Mouse (Mus musculus) monocyte, adult 5-6 weeks (primary cell): Measurements from ENCODE around the gene Rap1b. TPM values are rescaled to one million over a fixed set of nuclear protein-coding genes. Genes with fewer than 3 reads are reported as not detected.

Experiments used
- ATAC-seq: fragments of 153-309, 156-312 bp; replicated peaks from 2 replicates; pipeline ENCODE4 v1.8.0; 2017; ENCODE audit warnings: mild to moderate bottlenecking; ENCODE audit not compliant: low TSS enrichment, insufficient number of reproducible peaks, severe bottlenecking, poor library complexity, low FRiP score
- total RNA-seq: library from RNA; stranded (forward); fragments of 200-1000, 200-491, 200-594 nt; gene quantifications from 3 replicates; pipeline ENCODE4 v1.2.3, GENCODE M21; 2017

Gene Rap1b
- total RNA-seq, 1 experiment from 2014 or later = 1,253 TPM

DNA sequence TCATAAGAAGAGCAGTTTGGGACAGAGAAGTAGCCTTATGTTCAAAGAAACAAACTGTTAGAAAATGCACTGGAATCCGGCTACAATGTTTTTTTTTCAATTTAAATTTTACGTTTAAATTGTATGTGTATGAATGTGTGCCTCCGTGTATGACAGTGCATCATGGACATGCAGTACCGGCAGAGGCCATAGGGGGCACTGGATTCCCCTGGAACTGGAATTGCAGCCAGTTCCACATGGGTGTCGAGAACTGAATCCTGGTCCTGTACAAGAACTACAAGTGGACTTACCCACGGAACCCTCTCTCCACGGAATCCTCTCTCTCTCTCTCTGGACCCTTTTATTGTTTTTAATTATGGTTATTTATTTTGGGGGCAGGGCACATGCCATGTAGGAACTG, 49.7 kb downstream of the Rap1b start:
- no peak for ATAC-seq

DNA sequence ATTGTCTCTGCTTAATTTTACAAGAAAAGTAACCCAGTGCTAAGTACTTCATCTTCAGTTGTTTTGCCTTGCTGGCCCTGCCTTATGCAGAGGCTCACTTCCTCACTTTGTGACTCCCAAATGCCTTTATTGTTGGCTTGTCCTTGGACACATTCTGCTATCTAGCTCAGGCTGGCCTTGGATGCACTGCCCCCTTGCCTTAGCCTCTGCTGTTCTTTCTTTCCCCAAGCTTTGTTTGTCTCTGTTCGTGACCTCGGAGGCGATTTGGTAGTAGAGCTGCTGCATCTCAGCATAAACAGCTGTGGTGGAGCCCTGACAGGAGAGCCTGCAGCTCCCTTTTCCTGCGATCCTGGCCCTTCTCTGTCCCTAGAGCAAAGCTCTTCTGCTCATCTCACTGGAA, 50.6 kb downstream of the Rap1b start:
- ATAC-seq = no peak

DNA sequence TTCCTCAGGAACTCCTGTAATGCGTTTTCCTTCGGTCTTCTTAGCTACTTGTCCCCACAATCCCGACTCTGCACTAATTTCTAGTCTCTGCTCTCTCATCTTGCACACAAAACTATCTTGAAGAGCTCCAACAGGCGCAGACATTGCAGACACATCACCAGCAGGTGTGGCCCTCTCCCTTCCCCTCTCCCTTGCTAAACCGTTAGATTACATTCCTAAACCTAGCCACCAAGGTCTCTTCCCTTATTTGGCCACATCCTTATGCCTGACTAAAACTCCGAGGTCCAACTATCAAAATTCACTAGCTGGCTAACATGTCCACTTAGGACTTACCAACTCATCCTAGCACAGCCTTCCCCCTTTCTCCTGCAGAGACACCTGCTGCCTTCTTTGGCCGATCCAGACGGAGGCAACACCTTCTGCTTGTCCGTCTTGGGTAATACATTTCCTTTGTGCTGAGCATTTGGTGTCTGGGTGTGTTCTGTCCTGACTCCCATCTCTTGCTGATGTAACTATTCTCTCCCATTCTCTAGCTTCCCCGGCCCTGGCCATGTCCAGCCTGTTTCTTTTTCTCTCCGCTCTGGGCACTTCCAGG, 52.3 kb downstream of the Rap1b start:
- ATAC-seq = no peak

GRCm38 (mm10) chr10:117792141-117793091, 53.4 kb downstream of the Rap1b start, which contains the start of gene Nup107:
TSS of gene Nup107 (minus strand) at chr10:117792705.
- ATAC-seq = peak; percentile 89

GRCm38 (mm10) chr10:117791171-117791470, 54.7 kb downstream of the Rap1b start:
- no peak for ATAC-seq

DNA sequence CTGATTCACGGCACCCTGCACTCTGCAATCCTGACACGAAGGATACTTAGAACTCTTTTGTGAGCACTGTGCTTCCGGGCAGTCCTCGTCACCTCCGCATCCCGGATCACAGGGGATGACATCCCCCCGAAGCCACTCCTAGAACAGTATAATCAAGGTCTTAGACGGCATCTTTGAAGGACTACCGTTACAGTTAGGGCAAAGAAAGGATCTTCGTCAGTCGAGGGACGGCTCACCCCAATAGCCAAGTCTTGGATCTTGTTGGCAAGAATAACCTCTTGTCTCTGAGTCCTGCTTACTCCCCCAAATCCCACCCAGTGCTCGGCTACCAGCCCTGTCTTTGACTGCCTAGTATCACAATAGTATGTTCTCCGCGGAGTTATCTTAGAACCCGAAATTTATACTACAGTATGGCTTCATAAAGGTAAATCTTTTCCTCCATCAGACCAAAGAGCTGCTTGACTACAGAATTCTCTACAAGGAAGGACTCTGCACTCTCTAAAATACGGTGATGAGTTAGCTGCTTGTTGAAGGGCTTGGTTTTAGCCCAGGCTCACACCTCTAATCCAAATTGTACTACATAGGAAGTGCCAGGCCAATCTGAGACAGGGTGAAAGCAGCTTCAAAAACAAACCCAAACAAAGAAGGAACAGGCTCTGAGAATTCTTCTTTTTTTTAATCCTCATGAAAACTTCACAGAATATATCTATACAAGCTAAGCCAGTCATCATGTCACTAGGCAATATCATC, 55.2 kb downstream of the Rap1b start:
- no peak for ATAC-seq

- no peak for ATAC-seq
Observed at GRCm38 (mm10) chr10:117790011-117790410, 55.8 kb downstream of the Rap1b start.

- ATAC-seq = no peak
Observed at GRCm38 (mm10) chr10:117784646-117785045, 61.2 kb downstream of the Rap1b start.

DNA sequence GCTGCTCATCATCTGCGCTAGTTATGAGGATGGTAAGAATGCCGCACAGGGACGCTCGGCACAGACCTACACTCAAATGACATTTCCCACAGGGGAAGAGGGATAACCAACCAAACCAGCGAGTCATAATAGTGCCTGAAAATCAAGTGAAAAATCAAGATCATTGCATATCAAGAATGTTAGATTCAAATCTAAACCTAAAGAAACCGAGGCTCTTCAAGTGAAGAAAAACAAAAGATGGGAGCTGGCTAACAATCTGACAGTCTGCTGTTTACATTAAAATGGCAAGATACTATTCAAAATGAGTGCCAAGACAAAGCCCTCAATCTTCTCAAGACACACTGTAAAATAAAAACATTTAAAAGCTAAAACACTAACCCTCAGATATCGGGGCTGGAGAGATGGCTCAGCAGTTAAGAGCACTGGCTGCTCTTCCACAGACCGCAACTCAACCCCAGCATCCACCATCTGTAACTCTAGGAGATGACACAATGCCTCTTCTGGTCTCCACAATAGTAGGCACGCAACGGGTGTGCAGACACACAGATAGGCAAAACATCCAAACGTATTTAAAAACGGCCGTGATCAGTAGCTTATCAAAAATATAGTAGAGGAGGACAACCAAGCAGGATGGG, 61.9 kb downstream of the Rap1b start:
- no peak for ATAC-seq

GRCm38 (mm10) chr10:117782491-117783260, 63.2 kb downstream of the Rap1b start:
- ATAC-seq = no peak

GRCm38 (mm10) chr10:117782056-117782455, 63.8 kb downstream of the Rap1b start:
- ATAC-seq = no peak

DNA sequence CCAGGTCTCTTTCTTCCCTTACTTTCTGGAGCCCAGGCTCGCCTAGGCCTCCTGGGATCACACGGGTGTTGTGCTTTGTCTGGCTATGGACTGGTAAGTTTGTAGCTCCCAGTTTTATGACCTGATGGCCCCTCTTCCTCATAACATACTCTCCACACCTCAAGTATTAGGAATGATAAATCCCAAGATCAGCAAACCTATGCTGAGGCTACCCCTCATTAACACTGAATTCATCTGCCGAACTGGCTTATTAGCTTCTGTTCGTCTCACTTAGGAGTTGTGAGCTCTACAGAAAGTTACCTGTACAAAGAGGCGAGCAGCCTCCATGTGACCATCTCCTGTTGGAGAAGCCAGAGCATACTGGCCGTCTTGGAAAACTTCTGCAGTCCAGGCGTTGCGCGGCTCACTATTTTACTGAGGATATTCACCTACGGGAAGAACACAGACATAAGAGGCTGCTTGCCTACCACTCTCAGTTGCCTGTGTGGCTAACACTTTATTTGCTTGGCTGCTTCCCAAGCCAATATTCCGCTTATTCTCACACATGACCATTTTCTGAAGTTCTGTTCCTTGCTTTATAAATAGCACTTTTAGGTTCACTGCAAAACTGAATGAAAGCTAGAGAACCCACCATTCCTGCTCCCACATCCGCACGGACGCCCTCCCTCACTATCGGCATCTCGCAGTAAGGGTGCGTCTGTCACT, 64.7 kb downstream of the Rap1b start:
- ATAC-seq = no peak

GRCm38 (mm10) chr10:117780306-117780911, 65.4 kb downstream of the Rap1b start:
- no peak for ATAC-seq

DNA sequence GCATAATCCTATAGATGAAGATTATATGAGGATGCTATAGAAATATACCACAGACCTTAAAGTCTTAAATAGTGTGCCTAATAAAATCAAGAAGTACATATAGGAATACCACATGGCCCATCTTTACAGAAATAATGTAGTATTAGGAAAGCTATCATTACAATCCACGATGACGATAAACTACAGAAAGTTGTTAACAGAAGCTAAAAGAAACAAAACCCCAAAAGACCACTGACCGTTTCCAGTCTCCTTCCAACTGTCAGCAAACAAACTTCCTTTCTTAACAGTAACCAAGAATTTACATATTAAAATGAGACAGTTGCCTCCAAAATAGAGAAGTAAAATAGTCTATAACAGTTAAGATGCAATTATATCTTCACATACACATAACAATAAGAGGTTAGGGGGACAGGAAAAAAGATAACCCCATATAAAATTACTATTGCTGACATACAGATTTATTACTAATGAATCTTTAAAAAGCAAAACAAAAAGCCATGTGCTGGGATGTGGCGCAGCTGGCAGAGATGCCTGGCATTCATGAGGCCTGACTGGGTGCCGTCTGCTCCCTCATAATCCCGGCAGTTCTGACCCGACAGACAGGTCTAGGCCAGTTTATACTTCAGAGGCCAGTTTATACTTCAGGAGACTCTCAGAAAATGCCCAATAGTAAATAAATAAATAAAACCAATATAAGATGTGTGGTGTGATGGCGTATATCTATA, 66.1 kb downstream of the Rap1b start:
- ATAC-seq = no peak

GRCm38 (mm10) chr10:117778951-117779350, 66.9 kb downstream of the Rap1b start:
- ATAC-seq = no peak

GRCm38 (mm10) chr10:117778328-117778910, 67.4 kb downstream of the Rap1b start:
- ATAC-seq = no peak
